In genomic region chr8:88369805-88370204, GRCm38 (mm10) we compare ENCODE assay signal across 16 mouse cellular contexts. TPM values are rescaled to one million over a fixed set of nuclear protein-coding genes. Genes with fewer than 3 reads are reported as not detected.
A peak's percentile ranks its signal among the peaks of the same experiment; 100 is the strongest.
DNase-seq lines count a peak whose midpoint lies in the region; ATAC-seq and TF ChIP-seq lines count a peak whose summit lies in the region.
"Had no signal": no experiment of that assay in that cellular context is flagged by ENCODE, and none has a peak within 500 bp of the region (broad histone marks: within the 10 kb centered on the region; RNA-seq: fewer than 3 reads in every experiment).

No protein-coding gene starts in this region.

- no peak overlapping the region for H3K4me2 ChIP-seq in embryonic facial prominence, embryonic 14.5 days (ENCODE audit: low read depth, low read length)
- no peak overlapping the region for H3K4me2 ChIP-seq in intestine, embryonic 14.5 days (ENCODE audit: low read length)
- no peak overlapping the region for H3K4me2 ChIP-seq in intestine, postnatal 0 days (replicated peaks; ENCODE audit: low read depth)
- H3K4me2 ChIP-seq in midbrain, postnatal 0 days (ENCODE audit: low read depth, low read length, poor library complexity, severe bottlenecking): no peak overlapping the region
- H3K4me2 ChIP-seq in midbrain, embryonic 15.5 days: no peak overlapping the region
- H3K4me2 ChIP-seq: forebrain, embryonic 13.5 days; hindbrain, embryonic 14.5 days; liver, embryonic 13.5 days had no signal

- peak; percentile 68 for DNase-seq in embryonic facial prominence, embryonic 14.5 days (ENCODE audit: low spot score)
- no peak for DNase-seq in embryonic facial prominence, embryonic 10.5 days (ENCODE audit: low spot score)
- peak; percentile 72 for DNase-seq in intestine, embryonic 14.5 days (ENCODE audit: low spot score)
- peak; percentile 39 for DNase-seq in midbrain, postnatal 0 days (ENCODE audit: low spot score)
- no peak for DNase-seq in thymus, postnatal 10 days (ENCODE audit: low spot score in 2 of 2)
- DNase-seq: cerebellum, adult 11-12 months; gastrocnemius, postnatal 25 days; heart, adult 2 months; liver, embryonic 13.5 days; right cerebral cortex, postnatal 25 days had no signal

- peak; percentile 54; the same call in 1 of the 2 replicates for ATAC-seq in embryonic facial prominence, embryonic 14.5 days (ENCODE audit: low read depth)
- ATAC-seq in intestine, embryonic 14.5 days (replicated peaks; ENCODE audit: low FRiP score, low TSS enrichment, low read depth): peak; percentile 75
- ATAC-seq in intestine, postnatal 0 days: no peak
- no peak for ATAC-seq in midbrain, postnatal 0 days (ENCODE audit: low FRiP score)
- ATAC-seq in midbrain, embryonic 15.5 days (replicated peaks): no peak
- ATAC-seq: forebrain, embryonic 13.5 days had no signal

- H3K9me3 ChIP-seq in embryonic facial prominence, embryonic 14.5 days (ENCODE audit: control insufficient read depth, low read length): no peaks in the 10 kb centered on the region
- no peaks in the 10 kb centered on the region for H3K9me3 ChIP-seq in embryonic facial prominence, embryonic 10.5 days
- H3K9me3 ChIP-seq in intestine, embryonic 14.5 days (ENCODE audit: control insufficient read depth, low read length): no peaks in the 10 kb centered on the region
- H3K9me3 ChIP-seq in intestine, postnatal 0 days (ENCODE audit: control insufficient read depth): no peaks in the 10 kb centered on the region
- H3K9me3 ChIP-seq in midbrain, postnatal 0 days (ENCODE audit: low read length): no peaks in the 10 kb centered on the region
- no peaks in the 10 kb centered on the region for H3K9me3 ChIP-seq in midbrain, embryonic 15.5 days
- H3K9me3 ChIP-seq: forebrain, embryonic 13.5 days; G1E; liver, embryonic 13.5 days had no signal

- no peak overlapping the region for H3K9ac ChIP-seq in embryonic facial prominence, embryonic 14.5 days (ENCODE audit: low read depth, low read length)
- no peak overlapping the region for H3K9ac ChIP-seq in intestine, embryonic 14.5 days (ENCODE audit: low read length)
- H3K9ac ChIP-seq in intestine, postnatal 0 days (ENCODE audit: low read depth, low read length): no peak overlapping the region
- no peak overlapping the region for H3K9ac ChIP-seq in midbrain, postnatal 0 days (replicated peaks; ENCODE audit: low read length, poor library complexity, severe bottlenecking)
- no peak overlapping the region for H3K9ac ChIP-seq in midbrain, embryonic 15.5 days
- H3K9ac ChIP-seq: forebrain, embryonic 13.5 days; hindbrain, embryonic 14.5 days; liver, embryonic 13.5 days had no signal

- H3K36me3 ChIP-seq in embryonic facial prominence, embryonic 14.5 days (ENCODE audit: control insufficient read depth, insufficient read depth, low read length): no peaks in the 10 kb centered on the region
- no peaks in the 10 kb centered on the region for H3K36me3 ChIP-seq in embryonic facial prominence, embryonic 10.5 days (replicated peaks)
- H3K36me3 ChIP-seq in intestine, embryonic 14.5 days (ENCODE audit: control insufficient read depth, insufficient read depth, low read length): no peaks in the 10 kb centered on the region
- no peaks in the 10 kb centered on the region for H3K36me3 ChIP-seq in intestine, postnatal 0 days (ENCODE audit: control insufficient read depth, insufficient read depth)
- no peaks in the 10 kb centered on the region for H3K36me3 ChIP-seq in midbrain, postnatal 0 days (ENCODE audit: insufficient read depth, low read length)
- no peaks in the 10 kb centered on the region for H3K36me3 ChIP-seq in midbrain, embryonic 15.5 days (replicated peaks)
- H3K36me3 ChIP-seq: G1E; liver, embryonic 13.5 days had no signal

- no peak for TF ChIP-seq CTCF in intestine, postnatal 0 days (IDR thresholded peaks at IDR 0.05; ENCODE audit: low read depth)
- no peak for TF ChIP-seq CTCF in midbrain, postnatal 0 days (IDR thresholded peaks at IDR 0.05)

- no peak overlapping the region for H3K27ac ChIP-seq in embryonic facial prominence, embryonic 14.5 days (replicated peaks; ENCODE audit: low read depth, low read length)
- H3K27ac ChIP-seq in embryonic facial prominence, embryonic 10.5 days (replicated peaks): no peak overlapping the region
- no peak overlapping the region for H3K27ac ChIP-seq in intestine, embryonic 14.5 days (ENCODE audit: low read depth)
- no peak overlapping the region for H3K27ac ChIP-seq in intestine, postnatal 0 days (ENCODE audit: low read depth, low read length)
- H3K27ac ChIP-seq in midbrain, postnatal 0 days (ENCODE audit: low read depth, low read length): no peak overlapping the region
- no peak overlapping the region for H3K27ac ChIP-seq in midbrain, embryonic 15.5 days
- H3K27ac ChIP-seq: forebrain, embryonic 13.5 days; heart, adult 2 months; hindbrain, embryonic 14.5 days; layer of hippocampus, adult 2 months; liver, embryonic 13.5 days had no signal

- H3K27me3 ChIP-seq in embryonic facial prominence, embryonic 14.5 days (replicated peaks; ENCODE audit: control insufficient read depth, insufficient read depth, low read length): no peaks in the 10 kb centered on the region
- H3K27me3 ChIP-seq in embryonic facial prominence, embryonic 10.5 days (replicated peaks; ENCODE audit: low read depth, poor library complexity, severe bottlenecking): peaks cover 3% of the 10 kb centered on the region; the same call in 1 of the 2 replicates
- no peaks in the 10 kb centered on the region for H3K27me3 ChIP-seq in intestine, embryonic 14.5 days (replicated peaks; ENCODE audit: control insufficient read depth, insufficient read depth, low read length)
- no peaks in the 10 kb centered on the region for H3K27me3 ChIP-seq in intestine, postnatal 0 days (replicated peaks; ENCODE audit: control insufficient read depth, insufficient read depth, low read length)
- H3K27me3 ChIP-seq in midbrain, postnatal 0 days (ENCODE audit: insufficient read depth, low read length): no peaks in the 10 kb centered on the region
- H3K27me3 ChIP-seq in midbrain, embryonic 15.5 days (replicated peaks): no peaks in the 10 kb centered on the region

- 41% methylated on average over 3 of the region's 3 CpGs for WGBS in embryonic facial prominence, embryonic 14.5 days
- WGBS in embryonic facial prominence, embryonic 10.5 days: 69% methylated on average over 3 of the region's 3 CpGs
- 23% methylated on average over 3 of the region's 3 CpGs for WGBS in intestine, embryonic 14.5 days
- 38% methylated on average over 3 of the region's 3 CpGs for WGBS in intestine, postnatal 0 days
- 64% methylated on average over 3 of the region's 3 CpGs for WGBS in midbrain, postnatal 0 days
- 61% methylated on average over 3 of the region's 3 CpGs for WGBS in midbrain, embryonic 15.5 days

- no peaks in the 10 kb centered on the region for H3K4me1 ChIP-seq in embryonic facial prominence, embryonic 14.5 days (ENCODE audit: control insufficient read depth, insufficient read depth, low read length)
- peaks cover 11% of the 10 kb centered on the region for H3K4me1 ChIP-seq in embryonic facial prominence, embryonic 10.5 days
- H3K4me1 ChIP-seq in intestine, embryonic 14.5 days (replicated peaks; ENCODE audit: control insufficient read depth, insufficient read depth, low read length): peaks cover 14% of the 10 kb centered on the region
- H3K4me1 ChIP-seq in intestine, postnatal 0 days (replicated peaks; ENCODE audit: control insufficient read depth, insufficient read depth, low read length): no peaks in the 10 kb centered on the region
- no peaks in the 10 kb centered on the region for H3K4me1 ChIP-seq in midbrain, postnatal 0 days (ENCODE audit: insufficient read depth, low read length)
- H3K4me1 ChIP-seq in midbrain, embryonic 15.5 days: peaks cover 6% of the 10 kb centered on the region; the same call in 1 of the 2 replicates

- H3K4me3 ChIP-seq in embryonic facial prominence, embryonic 14.5 days (ENCODE audit: low read depth, low read length): no peak overlapping the region
- H3K4me3 ChIP-seq in embryonic facial prominence, embryonic 10.5 days: no peak overlapping the region
- H3K4me3 ChIP-seq in intestine, embryonic 14.5 days (ENCODE audit: low read depth, low read length): no peak overlapping the region
- no peak overlapping the region for H3K4me3 ChIP-seq in intestine, postnatal 0 days (ENCODE audit: low read depth, low read length)
- no peak overlapping the region for H3K4me3 ChIP-seq in midbrain, postnatal 0 days (ENCODE audit: low read depth, low read length)
- H3K4me3 ChIP-seq in midbrain, embryonic 15.5 days: no peak overlapping the region
- H3K4me3 ChIP-seq: forebrain, embryonic 13.5 days; heart, adult 2 months; layer of hippocampus, adult 2 months; liver, embryonic 13.5 days had no signal

RNA-seq across cellular contexts. Expression of gene Brd7, which starts 7.8 kb away (rescaled TPM):
- polyA plus RNA-seq in embryonic facial prominence, embryonic 14.5 days (2014; fragmentation: Nextera tagmentation; extraction: Ambion mirVana): 67.1 and 68.4 TPM in 2 replicates
- 86.5 and 88.8 TPM in 2 replicates for polyA plus RNA-seq in embryonic facial prominence, embryonic 10.5 days (2016; fragmentation: Nextera tagmentation; extraction: Ambion mirVana)
- 60.4 and 69.0 TPM in 2 replicates for polyA plus RNA-seq in intestine, embryonic 14.5 days (2014; fragmentation: Nextera tagmentation; extraction: Ambion mirVana)
- polyA plus RNA-seq in intestine, postnatal 0 days (2015; fragmentation: Nextera tagmentation; extraction: Ambion mirVana): 48.6 and 51.3 TPM in 2 replicates
- 29.7 and 35.6 TPM in 2 replicates for total RNA-seq in midbrain, postnatal 0 days (2014; rRNA removed)
- 55.0 and 60.7 TPM in 2 replicates for polyA plus RNA-seq in midbrain, postnatal 0 days (2015; fragmentation: Nextera tagmentation; extraction: Ambion mirVana)
- polyA plus RNA-seq in midbrain, embryonic 15.5 days (2015; fragmentation: Nextera tagmentation; extraction: Ambion mirVana): 60.2 and 63.5 TPM in 2 replicates

Comparison
In these comparisons a context has a peak if more than half of its experiments do, and no peak if none do; other contexts are left out.
1. ATAC-seq: peak in embryonic facial prominence, embryonic 14.5 days (single experiment) and intestine, embryonic 14.5 days (single experiment); none in intestine, postnatal 0 days (single experiment), midbrain, postnatal 0 days (single experiment) and midbrain, embryonic 15.5 days (single experiment).
2. DNase-seq: peak in embryonic facial prominence, embryonic 14.5 days (single experiment), intestine, embryonic 14.5 days (single experiment) and midbrain, postnatal 0 days (single experiment); none in embryonic facial prominence, embryonic 10.5 days (single experiment) and thymus, postnatal 10 days (0 of 2).